Mouse (Mus musculus): ENCODE data around the gene Vrk2. TPM values are rescaled to one million over a fixed set of nuclear protein-coding genes. Genes with fewer than 3 reads are reported as not detected.

The Vrk2 gene
- total and polyA plus RNA-seq, 3 experiments, result 17.9 to 58.7 (median 31.1) TPM

- Histone ChIP-seq H3K9ac (ENCODE audit: insufficient read depth, low read depth) (no peak overlapping the region), H3K27ac (ENCODE audit: insufficient read depth, low read depth) (no peak overlapping the region), H3K27me3 (replicated peaks) (no peaks in the 10 kb centered on the region), H3K79me2 (replicated peaks; ENCODE audit: control insufficient read depth, extremely low read depth, insufficient read depth, poor library complexity, severe bottlenecking) (no peaks in the 10 kb centered on the region), H3K4me2 (ENCODE audit: insufficient read depth, low read depth, poor library complexity, severe bottlenecking) (no peak overlapping the region), H3K4me1 (ENCODE audit: control insufficient read depth in 1 of 2, insufficient read depth in 2 of 2) (peaks cover 0 to 11% of the 10 kb centered on the region in 2 experiments; a peak in 2 of 4 replicates), H3K4me3 (replicated peaks in 1 of 3; ENCODE audit: low read depth in 2 of 3, low read length in 2 of 3, poor library complexity in 1 of 3) (no peak overlapping the region), H3K36me3 (replicated peaks in 1 of 2; ENCODE audit: control insufficient read depth in 1 of 2, insufficient read depth in 1 of 2, low read length in 1 of 2) (peaks cover 2 to 37% of the 10 kb centered on the region in 2 experiments), H3K9me3 (replicated peaks; ENCODE audit: low read length) (peaks cover 6% of the 10 kb centered on the region)
- TF ChIP-seq POLR2A (IDR thresholded peaks at IDR 0.05; ENCODE audit: low read depth, low read length) (no peak), ZC3H11A (IDR thresholded peaks at IDR 0.05; ENCODE audit: low read depth, low read length) (no peak), ZNF384 (IDR thresholded peaks at IDR 0.05; ENCODE audit: low read depth, low read length) (no peak), TBP (conservative IDR thresholded peaks at IDR 0.05; ENCODE audit: low read depth, low read length) (no peak), MAZ (IDR thresholded peaks at IDR 0.05; ENCODE audit: low read depth, low read length) (no peak), TCF12 (IDR thresholded peaks at IDR 0.05; ENCODE audit: low read depth, low read length) (no peak), MEF2A (IDR thresholded peaks at IDR 0.05; ENCODE audit: borderline replicate concordance, low read depth, low read length) (no peak), CHD2 (IDR thresholded peaks at IDR 0.05; ENCODE audit: low read length) (no peak), BHLHE40 (IDR thresholded peaks at IDR 0.05; ENCODE audit: low read depth, low read length) (no peak), USF1 (IDR thresholded peaks at IDR 0.05; ENCODE audit: low read depth, low read length) (no peak), RCOR1 (conservative IDR thresholded peaks at IDR 0.05; ENCODE audit: low read depth, low read length) (no peak), JUND (conservative IDR thresholded peaks at IDR 0.05; ENCODE audit: low read depth, low read length) (no peak), HCFC1 (IDR thresholded peaks at IDR 0.05; ENCODE audit: low read depth, low read length) (no peak), JUN (IDR thresholded peaks at IDR 0.05; ENCODE audit: insufficient read depth, low read depth, low read length) (no peak), RAD21 (IDR thresholded peaks at IDR 0.05; ENCODE audit: low read depth, low read length) (no peak), NELFE (IDR thresholded peaks at IDR 0.05; ENCODE audit: low read depth, low read length) (no peak), KAT2A (IDR thresholded peaks at IDR 0.05; ENCODE audit: insufficient replicate concordance, low read length) (no peak), IRF4 (IDR thresholded peaks at IDR 0.05; ENCODE audit: low read depth, low read length) (no peak), NRF1 (IDR thresholded peaks at IDR 0.05; ENCODE audit: low read depth, low read length) (no peak)
- no peak for DNase-seq (ENCODE audit: extremely low read depth)
- dilution Hi-C loops (cut with MboI; ENCODE audit: extremely low pct_ligation_motif_present, extremely low pct_unique_long_range_greater_than_20kb, low sequenced_read_pairs) (no loop called here), in situ Hi-C loops (cut with MboI; ENCODE audit: low pct_ligation_motif_present, low pct_unique_long_range_greater_than_20kb, low sequenced_read_pairs) (no loop called here)
These were observed 142.6 kb downstream of the Vrk2 start for GRCm38 (mm10) chr11:26451228-26451627.

DNA sequence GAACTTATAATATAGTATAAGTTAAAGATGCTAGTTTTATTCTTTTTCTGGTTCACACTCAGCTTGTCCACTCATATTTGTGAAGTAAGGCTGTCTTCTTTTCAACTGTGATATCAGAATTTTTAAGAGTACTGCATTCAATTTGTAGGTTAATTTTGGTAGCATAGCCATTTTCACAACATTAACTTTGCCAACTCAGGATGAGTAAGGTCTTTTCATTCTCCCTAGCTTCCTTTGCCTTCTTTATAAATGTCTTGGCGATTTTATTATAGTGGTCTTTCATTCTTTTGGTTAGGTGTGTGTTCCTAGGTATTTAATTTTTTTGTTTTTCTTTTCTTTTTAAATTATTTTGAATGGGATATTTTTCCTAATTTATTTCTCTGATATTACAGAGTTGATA, 143.2 kb downstream of the Vrk2 start:
- H3K27ac ChIP-seq (ENCODE audit: insufficient read depth, low read depth), result no peak overlapping the region

More for the DNA sequence above, 143.2 kb downstream of the Vrk2 start:
- H3K9me3 ChIP-seq (replicated peaks; ENCODE audit: low read length), result peaks cover 6% of the 10 kb centered on the region
- peaks cover 0 to 13% of the 10 kb centered on the region in 2 experiments; a peak in 2 of 4 replicates for H3K4me1 ChIP-seq (ENCODE audit: control insufficient read depth in 1 of 2, insufficient read depth in 2 of 2)
- H3K4me2 ChIP-seq (ENCODE audit: insufficient read depth, low read depth, poor library complexity, severe bottlenecking), result no peak overlapping the region
- H3K9ac ChIP-seq (ENCODE audit: insufficient read depth, low read depth), result no peak overlapping the region
- no peak overlapping the region for H3K4me3 ChIP-seq (replicated peaks in 1 of 3; ENCODE audit: low read depth in 2 of 3, low read length in 2 of 3, poor library complexity in 1 of 3)
- no peaks in the 10 kb centered on the region for H3K27me3 ChIP-seq (replicated peaks)
- dilution Hi-C loops (cut with MboI; ENCODE audit: extremely low pct_ligation_motif_present, extremely low pct_unique_long_range_greater_than_20kb, low sequenced_read_pairs), result no loop called here
- peaks cover 2 to 37% of the 10 kb centered on the region in 2 experiments for H3K36me3 ChIP-seq (replicated peaks in 1 of 2; ENCODE audit: control insufficient read depth in 1 of 2, insufficient read depth in 1 of 2, low read length in 1 of 2)
- in situ Hi-C loops (cut with MboI; ENCODE audit: low pct_ligation_motif_present, low pct_unique_long_range_greater_than_20kb, low sequenced_read_pairs), result no loop called here
- no peaks in the 10 kb centered on the region for H3K79me2 ChIP-seq (replicated peaks; ENCODE audit: control insufficient read depth, extremely low read depth, insufficient read depth, poor library complexity, severe bottlenecking)
- TF ChIP-seq USF2 (conservative IDR thresholded peaks at IDR 0.05; ENCODE audit: low read depth, low read length), result no peak
- no peak for TF ChIP-seq ELF1 (IDR thresholded peaks at IDR 0.05; ENCODE audit: low read depth, low read length)
- TF ChIP-seq TBP (conservative IDR thresholded peaks at IDR 0.05; ENCODE audit: low read depth, low read length), result no peak
- no peak for TF ChIP-seq NELFE (IDR thresholded peaks at IDR 0.05; ENCODE audit: low read depth, low read length)
- TF ChIP-seq RAD21 (IDR thresholded peaks at IDR 0.05; ENCODE audit: low read depth, low read length), result no peak
- TF ChIP-seq SMC3 (IDR thresholded peaks at IDR 0.05; ENCODE audit: low read depth, low read length), result no peak
- TF ChIP-seq ZMIZ1 (IDR thresholded peaks at IDR 0.05; ENCODE audit: low read depth, low read length), result no peak
- no peak for TF ChIP-seq BHLHE40 (IDR thresholded peaks at IDR 0.05; ENCODE audit: low read depth, low read length)
- TF ChIP-seq SIN3A (IDR thresholded peaks at IDR 0.05; ENCODE audit: low read length), result no peak
- no peak for TF ChIP-seq ZC3H11A (IDR thresholded peaks at IDR 0.05; ENCODE audit: low read depth, low read length)
- no peak for TF ChIP-seq E2F4 (IDR thresholded peaks at IDR 0.05; ENCODE audit: insufficient replicate concordance, low read depth, low read length)
- DNase-seq (ENCODE audit: extremely low read depth), result no peak

All from CH12.LX (cell line).